Mouse (Mus musculus): ENCODE data around the gene Zdhhc13. TPM values are rescaled to one million over a fixed set of nuclear protein-coding genes. Genes with fewer than 3 reads are reported as not detected.

The Zdhhc13 gene
- polyA plus RNA-seq (2011; ENCODE audit: insufficient read depth, insufficient read length, low replicate concordance, missing spikeins) = 6.2 and 12.5 TPM in 2 replicates

- peak within 1 kb of the TSS; percentile 93 for H3K4me3 ChIP-seq (replicated peaks; ENCODE audit: control insufficient read depth, low read depth, low read length)
- peak; percentile 72; the same call in 1 of the 2 replicates for TF ChIP-seq POLR2A (IDR thresholded peaks at IDR 0.05; ENCODE audit: borderline replicate concordance, control insufficient read depth, low read depth, low read length)
- no peak for TF ChIP-seq CTCF (IDR thresholded peaks at IDR 0.05; ENCODE audit: control insufficient read depth, insufficient read depth, low read length)
- peak within 1 kb of the TSS; percentile 90 for H3K27ac ChIP-seq (ENCODE audit: control insufficient read depth, insufficient read depth, low read depth, low read length, poor library complexity)
- WGBS = under 1% methylated on average over 57 of the region's 57 CpGs
- peaks cover 1% of the 10 kb centered on the region; the same call in 1 of the 2 replicates for H3K4me1 ChIP-seq (ENCODE audit: control insufficient read depth, insufficient read depth, low read length)
Observed at GRCm38 (mm10) chr7:48788851-48789572, at the start of gene Zdhhc13. TSS of gene Zdhhc13 (plus strand) at chr7:48789003.

GRCm38 (mm10) chr7:48749298-48750163 lies 39.3 kb upstream of the Zdhhc13 start:
- TF ChIP-seq POLR2A (IDR thresholded peaks at IDR 0.05; ENCODE audit: borderline replicate concordance, control insufficient read depth, low read depth, low read length) (no peak), CTCF (IDR thresholded peaks at IDR 0.05; ENCODE audit: control insufficient read depth, insufficient read depth, low read length) (peak; percentile 75)
- peak overlapping the region; percentile 53 for H3K4me3 ChIP-seq (replicated peaks; ENCODE audit: control insufficient read depth, low read depth, low read length)
- H3K27ac ChIP-seq (ENCODE audit: control insufficient read depth, insufficient read depth, low read depth, low read length, poor library complexity) = no peak overlapping the region; the same call in 1 of the 2 replicates
- under 1% methylated on average over 24 of the region's 24 CpGs for WGBS
- H3K4me1 ChIP-seq (ENCODE audit: control insufficient read depth, insufficient read depth, low read length) = no peaks in the 10 kb centered on the region

GRCm38 (mm10) chr7:48750164-48750809 lies 38.5 kb upstream of the Zdhhc13 start:
- TF ChIP-seq CTCF (IDR thresholded peaks at IDR 0.05; ENCODE audit: control insufficient read depth, insufficient read depth, low read length) = no peak
- Histone ChIP-seq H3K4me1 (ENCODE audit: control insufficient read depth, insufficient read depth, low read length) (no peaks in the 10 kb centered on the region), H3K27ac (ENCODE audit: control insufficient read depth, insufficient read depth, low read depth, low read length, poor library complexity) (peak overlapping the region; percentile 67), H3K4me3 (replicated peaks; ENCODE audit: control insufficient read depth, low read depth, low read length) (no peak overlapping the region)
- WGBS = 19% methylated on average over 8 of the region's 8 CpGs

GRCm38 (mm10) chr7:48751222-48751621 lies 37.6 kb upstream of the Zdhhc13 start:
- Histone ChIP-seq H3K4me3 (replicated peaks; ENCODE audit: control insufficient read depth, low read depth, low read length) (no peak overlapping the region), H3K27ac (ENCODE audit: control insufficient read depth, insufficient read depth, low read depth, low read length, poor library complexity) (no peak overlapping the region), H3K4me1 (ENCODE audit: control insufficient read depth, insufficient read depth, low read length) (no peaks in the 10 kb centered on the region)
- WGBS = 75% methylated on average over 5 of the region's 5 CpGs
- TF ChIP-seq POLR2A (IDR thresholded peaks at IDR 0.05; ENCODE audit: borderline replicate concordance, control insufficient read depth, low read depth, low read length) (no peak), CTCF (IDR thresholded peaks at IDR 0.05; ENCODE audit: control insufficient read depth, insufficient read depth, low read length) (no peak)

- H3K4me1 ChIP-seq (ENCODE audit: control insufficient read depth, insufficient read depth, low read length) = no peaks in the 10 kb centered on the region
- 77% methylated on average over 3 of the region's 3 CpGs for WGBS
- H3K4me3 ChIP-seq (replicated peaks; ENCODE audit: control insufficient read depth, low read depth, low read length) = no peak overlapping the region
- TF ChIP-seq CTCF (IDR thresholded peaks at IDR 0.05; ENCODE audit: control insufficient read depth, insufficient read depth, low read length) = no peak
- TF ChIP-seq POLR2A (IDR thresholded peaks at IDR 0.05; ENCODE audit: borderline replicate concordance, control insufficient read depth, low read depth, low read length) = no peak
- no peak overlapping the region for H3K27ac ChIP-seq (ENCODE audit: control insufficient read depth, insufficient read depth, low read depth, low read length, poor library complexity)
Observed at GRCm38 (mm10) chr7:48754415-48754974, 34.3 kb upstream of the Zdhhc13 start.

- H3K27ac ChIP-seq (ENCODE audit: control insufficient read depth, insufficient read depth, low read depth, low read length, poor library complexity) = no peak overlapping the region
- 80% methylated on average over 3 of the region's 3 CpGs for WGBS
- H3K4me1 ChIP-seq (ENCODE audit: control insufficient read depth, insufficient read depth, low read length) = no peaks in the 10 kb centered on the region
- TF ChIP-seq POLR2A (IDR thresholded peaks at IDR 0.05; ENCODE audit: borderline replicate concordance, control insufficient read depth, low read depth, low read length) = no peak
- no peak for TF ChIP-seq CTCF (IDR thresholded peaks at IDR 0.05; ENCODE audit: control insufficient read depth, insufficient read depth, low read length)
- no peak overlapping the region for H3K4me3 ChIP-seq (replicated peaks; ENCODE audit: control insufficient read depth, low read depth, low read length)
Observed at GRCm38 (mm10) chr7:48755825-48756224, 33.0 kb upstream of the Zdhhc13 start.

GRCm38 (mm10) chr7:48756306-48756931 lies 32.4 kb upstream of the Zdhhc13 start:
- 89% methylated on average over 4 of the region's 4 CpGs for WGBS
- TF ChIP-seq CTCF (IDR thresholded peaks at IDR 0.05; ENCODE audit: control insufficient read depth, insufficient read depth, low read length) (no peak), POLR2A (IDR thresholded peaks at IDR 0.05; ENCODE audit: borderline replicate concordance, control insufficient read depth, low read depth, low read length) (no peak)

More at GRCm38 (mm10) chr7:48756306-48756931, 32.4 kb upstream of the Zdhhc13 start:
- Histone ChIP-seq H3K4me3 (replicated peaks; ENCODE audit: control insufficient read depth, low read depth, low read length) (no peak overlapping the region), H3K4me1 (ENCODE audit: control insufficient read depth, insufficient read depth, low read length) (no peaks in the 10 kb centered on the region), H3K27ac (ENCODE audit: control insufficient read depth, insufficient read depth, low read depth, low read length, poor library complexity) (no peak overlapping the region)

Data from bone marrow, adult 2 months (tissue).